Mouse (Mus musculus): Measurements from ENCODE around the gene Chrna1. TPM values are rescaled to one million over a fixed set of nuclear protein-coding genes. Genes with fewer than 3 reads are reported as not detected.

Gene Chrna1
- total and polyA plus RNA-seq, 2 experiments from 2014 or later: 0.05 TPM; not detected in 1

DNA sequence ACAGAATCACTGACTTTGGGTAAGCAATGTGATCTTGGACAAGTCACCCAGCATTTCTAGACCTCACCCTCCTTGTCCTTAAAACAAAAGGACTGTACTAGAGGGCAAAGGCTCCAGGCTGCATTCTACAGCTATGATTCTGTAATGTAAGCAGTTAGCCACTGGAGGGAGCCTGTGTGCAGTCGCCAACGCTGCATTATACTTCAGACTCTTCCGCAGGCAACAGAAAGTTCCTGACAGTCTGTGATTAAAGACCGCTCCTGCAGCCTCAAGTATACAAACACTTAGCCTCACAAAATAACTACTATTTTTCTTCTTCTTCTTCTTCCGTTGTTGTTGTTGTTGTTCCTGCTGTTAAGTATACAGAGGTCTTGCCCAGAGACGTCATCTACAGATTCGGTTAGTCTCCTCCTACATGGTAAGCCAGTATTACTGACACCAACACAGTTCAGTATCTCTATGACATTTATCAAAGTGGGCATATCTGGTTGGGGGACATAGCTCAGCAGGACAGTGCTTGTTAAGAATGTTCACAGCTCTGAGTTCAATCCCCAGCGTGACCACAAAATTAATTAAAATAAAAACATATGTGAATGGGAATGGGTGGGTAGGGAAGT lies 13.0 kb downstream of the Chrna1 start:
- 13% methylated on average over 8 of the region's 8 CpGs for WGBS
- DNase-seq (ENCODE audit: low spot score) (peak; percentile 79), ATAC-seq (ENCODE audit: insufficient read depth, low read depth) (peak; percentile 75)
- no peak overlapping the region for H3K9ac ChIP-seq (replicated peaks; ENCODE audit: low read depth, low read length)
- H3K36me3 ChIP-seq (replicated peaks; ENCODE audit: control insufficient read depth, insufficient read depth, low read length): no peaks in the 10 kb centered on the region
- no peaks in the 10 kb centered on the region for H3K9me3 ChIP-seq (replicated peaks; ENCODE audit: control insufficient read depth, low read length)
- H3K4me2 ChIP-seq (ENCODE audit: low read depth, low read length): peak overlapping the region; percentile 61
- H3K4me1 ChIP-seq (ENCODE audit: control insufficient read depth, insufficient read depth): no peaks in the 10 kb centered on the region
- TF ChIP-seq EP300 (IDR thresholded peaks at IDR 0.05; ENCODE audit: low read depth) (no peak), CTCF (IDR thresholded peaks at IDR 0.05; ENCODE audit: low read depth) (peak; percentile 88)
- H3K27me3 ChIP-seq (ENCODE audit: control insufficient read depth, insufficient read depth, low read length): no peaks in the 10 kb centered on the region
- H3K4me3 ChIP-seq (ENCODE audit: low read depth, low read length): peak overlapping the region; percentile 38
- H3K27ac ChIP-seq (ENCODE audit: low read depth): no peak overlapping the region

DNA sequence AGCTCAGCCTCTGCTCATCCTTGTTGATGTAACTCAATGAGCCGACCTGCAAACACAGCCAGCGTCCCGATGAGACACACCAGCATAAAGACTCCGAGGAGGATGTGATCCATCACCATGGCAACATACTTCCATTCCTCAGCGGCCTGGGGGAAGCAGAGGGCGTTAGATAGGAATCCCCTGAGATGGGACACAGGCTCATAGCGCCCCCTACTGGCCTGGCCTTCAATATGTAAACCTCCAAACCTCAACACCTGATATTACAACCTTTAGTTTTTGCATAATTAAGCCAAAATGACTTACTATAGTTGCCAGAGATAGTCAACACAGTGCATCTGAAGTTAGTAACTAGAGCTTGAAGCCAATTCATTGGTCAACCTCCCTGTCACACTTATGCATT lies 14.0 kb downstream of the Chrna1 start:
- no peak overlapping the region for H3K4me2 ChIP-seq (ENCODE audit: low read depth, low read length)
- TF ChIP-seq CTCF (IDR thresholded peaks at IDR 0.05; ENCODE audit: low read depth) (peak; percentile 38), EP300 (IDR thresholded peaks at IDR 0.05; ENCODE audit: low read depth) (no peak)
- no peaks in the 10 kb centered on the region for H3K36me3 ChIP-seq (replicated peaks; ENCODE audit: control insufficient read depth, insufficient read depth, low read length)
- H3K4me1 ChIP-seq (ENCODE audit: control insufficient read depth, insufficient read depth): no peaks in the 10 kb centered on the region
- no peak overlapping the region for H3K9ac ChIP-seq (replicated peaks; ENCODE audit: low read depth, low read length)
- no peak overlapping the region for H3K27ac ChIP-seq (ENCODE audit: low read depth)
- 15% methylated on average over 7 of the region's 7 CpGs for WGBS
- ATAC-seq (ENCODE audit: insufficient read depth, low read depth) (no peak), DNase-seq (ENCODE audit: low spot score) (peak; percentile 34)
- no peak overlapping the region for H3K4me3 ChIP-seq (ENCODE audit: low read depth, low read length)
- H3K27me3 ChIP-seq (ENCODE audit: control insufficient read depth, insufficient read depth, low read length): no peaks in the 10 kb centered on the region
- no peaks in the 10 kb centered on the region for H3K9me3 ChIP-seq (replicated peaks; ENCODE audit: control insufficient read depth, low read length)

DNA sequence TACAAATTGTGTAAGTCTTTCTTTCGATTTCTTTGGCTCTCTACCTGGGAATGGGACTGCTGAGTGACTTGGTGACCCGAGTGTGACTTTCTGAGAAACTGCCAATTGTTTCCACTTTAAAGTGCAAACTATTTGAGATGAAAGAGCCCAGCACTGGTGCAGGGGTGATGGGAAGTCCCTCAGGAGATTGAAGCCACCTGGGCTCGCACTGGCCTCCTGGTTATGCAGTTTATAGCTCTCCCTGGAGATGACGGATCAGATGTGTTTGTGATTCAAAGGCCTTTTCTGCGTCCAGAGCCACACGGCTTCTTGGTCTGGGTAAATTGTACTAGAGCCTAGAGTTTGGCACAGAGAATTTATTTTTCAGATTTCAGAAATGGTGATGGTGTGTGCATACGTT lies 16.4 kb downstream of the Chrna1 start:
- Histone ChIP-seq H3K27me3 (ENCODE audit: control insufficient read depth, insufficient read depth, low read length) (no peaks in the 10 kb centered on the region), H3K36me3 (replicated peaks; ENCODE audit: control insufficient read depth, insufficient read depth, low read length) (no peaks in the 10 kb centered on the region), H3K4me2 (ENCODE audit: low read depth, low read length) (no peak overlapping the region), H3K27ac (ENCODE audit: low read depth) (no peak overlapping the region), H3K9me3 (replicated peaks; ENCODE audit: control insufficient read depth, low read length) (no peaks in the 10 kb centered on the region), H3K4me1 (ENCODE audit: control insufficient read depth, insufficient read depth) (no peaks in the 10 kb centered on the region), H3K4me3 (ENCODE audit: low read depth, low read length) (no peak overlapping the region), H3K9ac (replicated peaks; ENCODE audit: low read depth, low read length) (no peak overlapping the region)
- no peak for TF ChIP-seq EP300 (IDR thresholded peaks at IDR 0.05; ENCODE audit: low read depth)
- DNase-seq (ENCODE audit: low spot score) (no peak), ATAC-seq (ENCODE audit: insufficient read depth, low read depth) (no peak)
- WGBS: 62% methylated on average over 7 of the region's 7 CpGs

DNA sequence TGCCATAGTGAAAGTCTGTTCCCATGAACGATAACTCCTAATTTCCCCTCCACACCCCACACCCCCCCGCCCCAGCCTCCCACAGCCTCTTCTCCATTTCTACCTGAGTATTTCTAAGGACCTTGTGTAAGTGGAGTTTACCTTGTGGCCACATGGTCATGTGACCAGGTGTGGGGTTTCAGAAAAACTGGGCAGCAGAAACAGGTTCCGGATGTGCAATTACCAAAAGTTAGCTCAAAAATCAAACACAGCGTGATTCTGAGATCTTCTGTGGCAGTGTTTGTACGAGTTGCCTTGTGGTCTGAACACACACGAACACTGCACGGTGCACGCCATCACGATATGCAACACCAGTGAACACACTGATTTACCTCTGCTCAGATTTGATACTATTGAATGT lies 17.5 kb downstream of the Chrna1 start:
- no peak overlapping the region for H3K4me2 ChIP-seq (ENCODE audit: low read depth, low read length)
- DNase-seq (ENCODE audit: low spot score) (no peak), ATAC-seq (ENCODE audit: insufficient read depth, low read depth) (no peak)
- no peaks in the 10 kb centered on the region for H3K4me1 ChIP-seq (ENCODE audit: control insufficient read depth, insufficient read depth)
- H3K9ac ChIP-seq (replicated peaks; ENCODE audit: low read depth, low read length): no peak overlapping the region
- 93% methylated on average over 9 of the region's 9 CpGs for WGBS
- H3K27ac ChIP-seq (ENCODE audit: low read depth): no peak overlapping the region
- no peaks in the 10 kb centered on the region for H3K27me3 ChIP-seq (ENCODE audit: control insufficient read depth, insufficient read depth, low read length)
- H3K9me3 ChIP-seq (replicated peaks; ENCODE audit: control insufficient read depth, low read length): no peaks in the 10 kb centered on the region
- no peak for TF ChIP-seq EP300 (IDR thresholded peaks at IDR 0.05; ENCODE audit: low read depth)
- no peak for TF ChIP-seq CTCF (IDR thresholded peaks at IDR 0.05; ENCODE audit: low read depth)
- H3K4me3 ChIP-seq (ENCODE audit: low read depth, low read length): no peak overlapping the region
- H3K36me3 ChIP-seq (replicated peaks; ENCODE audit: control insufficient read depth, insufficient read depth, low read length): no peaks in the 10 kb centered on the region

DNA sequence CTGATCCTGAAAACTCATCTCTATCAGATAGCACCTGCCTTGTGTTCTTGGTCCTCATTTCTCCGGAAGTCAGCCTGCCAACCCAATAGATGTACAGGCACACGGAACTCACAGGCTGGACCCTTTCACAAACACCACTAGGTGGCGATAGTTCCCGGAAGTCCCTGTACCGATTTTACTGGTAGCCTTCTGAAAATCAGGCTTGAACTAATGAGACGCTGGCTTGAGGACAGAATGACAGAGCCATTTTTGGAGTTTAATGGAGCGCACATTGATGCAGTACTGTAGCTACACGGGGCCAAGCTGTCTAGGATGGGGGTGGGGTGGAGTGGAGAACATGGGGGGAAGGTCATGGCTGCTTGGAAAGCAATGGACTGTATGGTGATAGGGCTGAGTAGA lies 18.5 kb downstream of the Chrna1 start:
- Histone ChIP-seq H3K4me1 (ENCODE audit: control insufficient read depth, insufficient read depth) (no peaks in the 10 kb centered on the region), H3K36me3 (replicated peaks; ENCODE audit: control insufficient read depth, insufficient read depth, low read length) (no peaks in the 10 kb centered on the region), H3K9ac (replicated peaks; ENCODE audit: low read depth, low read length) (no peak overlapping the region), H3K27ac (ENCODE audit: low read depth) (no peak overlapping the region), H3K27me3 (ENCODE audit: control insufficient read depth, insufficient read depth, low read length) (no peaks in the 10 kb centered on the region), H3K4me3 (ENCODE audit: low read depth, low read length) (peak overlapping the region; percentile 38), H3K4me2 (ENCODE audit: low read depth, low read length) (peak overlapping the region; percentile 71), H3K9me3 (replicated peaks; ENCODE audit: control insufficient read depth, low read length) (no peaks in the 10 kb centered on the region)
- TF ChIP-seq EP300 (IDR thresholded peaks at IDR 0.05; ENCODE audit: low read depth) (no peak), CTCF (IDR thresholded peaks at IDR 0.05; ENCODE audit: low read depth) (peak; percentile 59)
- WGBS: 4% methylated on average over 8 of the region's 8 CpGs
- peak; percentile 55 for DNase-seq (ENCODE audit: low spot score)
- ATAC-seq (ENCODE audit: insufficient read depth, low read depth): peak; percentile 54
